Mouse (Mus musculus): Measurements from ENCODE around the gene Pnkp.

The Pnkp gene

DNA sequence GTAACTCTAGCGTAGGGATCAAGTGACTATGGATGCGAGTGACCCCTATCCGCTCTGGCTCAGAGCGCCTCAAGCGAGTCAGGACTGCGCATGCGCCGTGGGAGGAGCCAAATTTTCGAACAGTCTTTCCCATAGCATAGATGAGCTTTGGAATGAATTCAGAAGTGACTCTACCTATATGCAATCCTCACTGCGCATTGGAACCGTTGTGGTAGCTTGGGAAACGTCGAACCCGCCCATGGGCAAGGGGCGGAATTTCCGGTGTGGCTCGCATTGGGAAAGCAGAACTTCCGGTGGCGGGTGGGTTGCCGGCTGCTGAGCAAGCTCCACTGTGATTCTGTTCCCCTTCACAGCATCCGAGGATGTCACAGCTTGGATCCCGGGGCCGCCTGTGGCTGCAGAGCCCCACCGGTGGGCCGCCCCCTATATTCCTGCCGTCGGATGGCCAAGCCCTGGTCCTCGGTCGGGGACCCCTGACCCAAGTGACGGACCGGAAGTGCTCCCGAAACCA is at the start of gene Pnkp:
TSS of gene Pnkp (plus strand) at position 98 of the 511 bp plus-strand sequence.
- peak; percentile 92 for DNase-seq

DNA sequence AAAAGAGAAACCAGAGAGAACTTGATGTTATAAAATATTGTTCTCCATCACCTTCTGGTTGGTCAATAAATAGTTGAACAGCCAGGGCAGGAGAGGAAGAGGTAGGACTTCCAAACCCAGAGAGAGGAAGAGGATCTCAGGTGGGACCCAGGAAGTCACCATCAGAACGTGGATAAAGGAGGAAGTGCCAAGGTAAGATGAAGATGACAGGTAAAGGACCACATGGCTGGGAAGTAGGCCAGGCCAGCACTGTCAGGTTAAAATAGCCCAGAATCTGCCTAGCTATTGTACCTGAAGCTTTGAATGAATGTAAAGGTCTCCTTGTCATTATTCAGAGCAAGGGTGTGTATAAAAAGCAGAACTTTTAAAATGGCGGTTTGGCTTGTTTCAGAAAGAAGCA is 48.0 kb upstream of the Pnkp start:
- no peak for DNase-seq

DNA sequence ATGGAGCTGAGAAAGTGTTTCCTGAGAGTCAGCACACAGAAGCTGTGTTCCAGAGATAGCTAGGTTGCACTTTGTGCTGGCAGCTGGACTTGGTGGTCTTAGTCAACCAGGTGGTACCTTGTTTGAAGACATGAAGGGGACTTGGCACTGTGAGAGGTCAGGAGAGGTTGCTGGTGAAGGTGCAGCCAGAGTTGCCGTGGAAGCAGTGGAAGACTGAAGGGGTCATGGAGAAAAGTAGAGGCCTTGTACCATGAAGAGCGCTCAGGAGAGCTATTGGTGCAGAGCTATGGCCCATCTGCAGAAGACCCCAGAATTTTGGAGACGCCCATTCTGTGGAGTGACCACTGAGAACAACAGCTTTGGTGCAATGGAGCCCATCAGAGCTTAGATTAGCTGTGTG is 47.5 kb upstream of the Pnkp start:
- no peak for DNase-seq

DNA sequence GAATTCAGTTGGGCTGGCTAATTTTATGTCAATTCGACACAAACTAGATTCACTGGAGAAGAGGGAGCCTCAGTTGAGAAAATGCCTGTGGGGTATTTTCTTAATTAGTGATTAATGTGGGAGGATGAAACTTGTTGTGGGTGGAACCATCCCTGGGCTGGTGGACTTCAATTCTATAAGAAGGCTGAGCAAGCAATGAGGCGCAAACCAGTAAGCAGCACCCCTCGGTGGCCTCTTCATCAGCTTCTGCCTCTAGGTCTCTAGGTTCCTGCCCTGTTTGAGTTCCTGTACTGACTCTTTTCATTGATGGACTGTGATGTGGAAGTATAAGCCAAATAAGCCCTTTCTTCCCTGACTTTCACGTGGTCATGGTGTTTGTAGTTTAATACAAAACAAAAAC is 46.6 kb upstream of the Pnkp start:
- DNase-seq: no peak

DNA sequence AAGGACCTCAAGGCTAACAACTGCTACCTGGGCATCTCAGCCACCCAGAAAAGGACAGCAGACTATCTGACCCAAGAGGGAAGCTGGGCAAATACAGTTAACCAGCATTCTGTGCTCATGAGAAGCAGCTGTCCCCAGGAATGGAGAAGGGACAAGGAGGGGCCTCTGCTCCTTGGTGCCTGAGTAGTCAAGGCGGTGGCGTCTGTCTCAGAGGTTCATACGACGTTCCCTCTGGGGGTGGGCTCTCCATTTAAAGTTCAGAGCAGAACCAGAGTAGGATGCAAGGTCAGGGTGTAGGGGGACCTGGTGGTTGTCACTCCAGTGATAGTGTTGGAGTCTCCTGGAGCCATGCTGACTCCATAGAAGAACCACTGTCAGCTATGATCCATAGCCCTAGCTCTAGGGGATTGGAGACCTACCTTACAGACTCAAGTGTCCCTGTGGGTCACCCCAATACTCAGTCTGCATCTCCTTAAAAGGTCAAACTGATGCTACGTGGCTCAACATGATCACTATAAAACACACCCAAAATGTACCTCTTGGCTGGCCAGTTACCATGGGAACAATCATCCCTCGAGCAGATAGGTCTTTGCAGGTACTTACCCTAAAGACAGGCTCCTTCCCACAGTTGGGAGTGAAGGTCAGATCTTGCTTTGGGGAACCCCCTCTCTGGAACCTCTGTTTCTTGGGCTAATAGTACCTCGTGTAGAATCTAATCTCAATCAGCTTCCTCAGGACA is 46.0 kb upstream of the Pnkp start:
- DNase-seq: no peak

DNA sequence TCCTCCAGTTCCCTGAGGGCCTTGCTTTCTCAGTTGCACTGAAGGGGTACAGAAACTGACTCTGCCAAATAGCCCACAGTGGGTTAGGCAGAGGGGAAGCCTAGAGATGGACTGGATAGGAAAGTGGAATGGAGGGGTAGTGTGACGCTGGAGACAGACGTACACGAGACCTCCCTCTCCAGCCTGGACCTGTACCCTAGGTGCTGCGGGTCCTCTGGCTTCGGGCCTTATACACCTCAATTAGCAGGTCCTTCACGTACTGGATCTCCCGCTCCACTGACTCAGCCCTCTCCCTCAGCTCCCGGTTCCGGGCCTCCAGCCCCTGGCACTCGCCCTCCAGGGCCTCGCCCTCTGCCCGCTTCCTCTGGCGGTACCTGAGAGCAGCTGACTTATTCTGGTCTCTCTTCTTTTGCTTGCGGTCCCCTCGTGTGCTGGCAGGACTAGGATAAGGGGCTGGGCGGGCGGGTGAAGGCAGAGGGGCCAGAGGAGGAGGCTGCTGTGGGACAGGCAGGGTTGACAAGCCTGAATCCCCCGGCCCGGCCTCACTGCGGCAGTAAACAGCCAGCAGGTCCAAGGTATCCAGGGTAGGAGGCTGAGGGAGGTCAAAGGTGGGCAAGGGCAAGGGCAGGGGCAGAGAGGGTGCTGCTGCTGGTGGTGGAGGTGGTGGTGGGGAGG is 44.2 kb upstream of the Pnkp start:
- no peak for DNase-seq

DNA sequence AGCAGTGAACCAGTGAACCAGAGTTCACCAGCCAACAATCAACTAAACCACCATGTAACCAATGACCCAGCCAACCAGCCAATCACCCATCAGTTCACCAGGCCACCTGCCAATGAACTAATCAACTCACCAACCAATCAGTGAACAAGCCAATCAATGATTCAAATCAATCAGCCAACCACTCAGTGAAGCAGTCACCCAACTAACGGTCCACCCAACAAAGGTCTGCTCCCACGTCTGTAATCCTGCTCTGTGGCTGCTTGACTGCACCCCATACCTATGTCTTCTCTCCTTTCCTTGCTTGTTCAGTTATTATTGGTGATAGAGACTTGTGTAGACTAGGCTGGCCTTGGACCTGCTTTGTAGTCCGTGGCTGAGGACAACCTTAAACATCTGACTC is 43.0 kb upstream of the Pnkp start:
- DNase-seq: no peak

DNA sequence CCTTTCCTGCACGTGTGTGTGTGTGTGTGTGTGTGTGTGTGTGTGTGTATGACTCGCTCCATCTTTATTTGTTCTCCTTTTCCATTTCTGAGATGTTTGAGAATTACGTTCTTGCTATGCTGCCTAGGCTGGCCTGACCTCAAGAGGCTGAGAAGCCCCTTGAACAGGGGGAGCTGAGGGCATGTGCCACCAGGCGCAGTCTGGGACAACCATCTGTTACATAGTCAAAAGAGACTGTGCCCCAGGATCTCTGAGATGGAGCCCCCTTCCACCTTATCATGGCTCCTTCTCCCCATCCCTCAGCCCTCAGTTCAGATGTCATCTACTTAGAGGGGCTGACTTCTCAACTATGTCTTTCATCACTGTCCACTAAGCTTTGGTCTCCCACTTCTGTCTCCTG is 42.5 kb upstream of the Pnkp start:
- no peak for DNase-seq

DNA sequence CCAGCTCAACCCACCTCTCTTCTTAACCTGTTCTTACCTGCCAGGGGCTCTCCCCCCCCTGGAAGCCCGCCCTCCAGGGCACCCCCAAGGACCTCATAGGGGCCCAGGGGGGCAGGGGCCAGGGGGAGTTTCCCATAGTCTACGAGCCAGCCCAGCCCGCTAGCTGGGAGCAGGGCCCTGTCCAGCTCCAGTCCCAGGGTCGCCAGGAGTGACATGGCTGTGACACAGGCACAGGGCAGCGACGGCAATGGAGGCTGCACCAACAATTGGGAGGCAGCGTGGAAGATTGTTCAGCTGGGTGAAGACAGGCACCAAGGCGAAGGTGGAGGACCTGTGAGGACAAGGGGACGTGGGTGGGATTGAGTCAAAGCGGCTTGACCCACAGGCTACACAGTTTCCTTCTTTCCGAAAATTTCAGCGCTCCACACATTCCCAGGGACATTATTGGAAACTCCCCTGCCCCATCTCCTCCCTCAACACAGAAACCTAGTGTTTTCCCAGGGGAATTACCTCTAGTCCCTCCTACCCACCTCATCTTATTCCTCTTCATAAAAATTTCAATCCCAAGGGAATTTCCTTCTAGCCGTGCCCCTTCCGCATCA is 41.9 kb upstream of the Pnkp start:
- DNase-seq: no peak

DNA sequence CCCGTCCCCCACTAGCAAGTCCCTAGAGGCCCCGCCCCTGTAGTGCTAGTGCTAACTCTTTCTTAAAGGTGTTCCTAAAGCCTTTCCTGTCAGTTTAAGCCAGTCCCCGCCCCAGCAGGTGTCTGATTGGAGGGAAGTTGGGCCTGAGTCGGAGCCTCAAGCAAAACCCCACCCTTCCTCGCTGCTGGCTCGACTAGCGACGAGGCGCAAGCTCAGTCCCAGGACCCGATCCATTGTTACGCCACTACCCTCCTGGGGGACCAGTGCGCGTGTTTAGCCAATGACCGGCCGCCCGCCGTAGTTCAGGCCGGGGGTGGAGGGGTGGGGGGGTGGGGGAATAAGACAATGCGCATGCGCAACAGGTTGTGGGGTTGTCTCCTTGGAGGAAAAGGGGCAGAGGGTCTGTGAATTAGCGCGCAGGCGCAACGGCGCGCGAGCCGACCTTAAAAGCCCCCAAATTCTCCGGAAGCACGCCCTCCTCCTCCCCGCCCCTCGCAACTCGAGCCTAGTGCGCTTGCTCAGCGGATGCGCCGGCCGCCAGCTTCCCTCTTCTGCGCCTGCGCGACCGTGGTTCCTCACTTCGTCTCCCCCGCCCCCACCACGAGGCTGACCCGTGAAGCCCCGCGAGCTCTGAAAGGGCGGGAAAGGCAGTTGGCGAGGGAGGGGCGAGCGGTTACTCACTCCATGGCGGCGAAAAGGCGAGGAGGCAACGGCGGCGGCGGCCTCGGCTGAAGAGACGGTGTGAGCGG is 41.0 kb upstream of the Pnkp start, which contains the start of the genes Nup62 and Il4i1:
TSS of gene Nup62 (plus strand) at position 368 of the 749 bp plus-strand sequence.
TSS of gene Il4i1 (plus strand) at position 667 of the 749 bp plus-strand sequence.
- peak; percentile 99 for DNase-seq

DNA sequence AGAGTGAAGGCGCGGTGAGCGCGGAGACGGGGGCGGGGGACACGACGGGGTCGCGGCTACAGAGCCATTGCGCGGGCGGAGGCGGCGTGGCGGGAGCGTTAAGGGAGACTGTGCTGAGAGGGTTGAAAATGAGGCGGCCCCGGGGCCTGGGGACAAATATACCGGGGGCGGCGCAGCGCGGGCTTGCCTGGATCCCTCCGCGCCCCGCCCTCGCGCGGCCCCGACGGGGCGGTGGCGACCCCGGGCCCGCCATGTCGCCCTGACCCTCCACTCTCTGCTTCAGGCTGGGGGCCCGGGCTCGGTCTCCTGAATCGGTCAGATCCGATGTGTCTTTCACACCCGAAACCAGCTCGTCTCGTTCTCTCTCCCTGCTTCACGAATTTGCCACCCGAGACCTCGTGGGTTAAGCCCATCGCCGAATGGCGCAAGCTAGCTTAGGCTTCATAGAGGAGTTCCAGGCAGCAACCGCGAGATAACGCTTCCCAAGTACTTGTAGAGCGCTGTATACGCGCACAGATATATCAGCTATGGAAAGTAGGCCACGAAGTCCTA is 40.4 kb upstream of the Pnkp start, which contains the start of gene Atf5:
TSS of gene Atf5 (minus strand) at position 189 of the 552 bp plus-strand sequence.
- no peak for DNase-seq

DNA sequence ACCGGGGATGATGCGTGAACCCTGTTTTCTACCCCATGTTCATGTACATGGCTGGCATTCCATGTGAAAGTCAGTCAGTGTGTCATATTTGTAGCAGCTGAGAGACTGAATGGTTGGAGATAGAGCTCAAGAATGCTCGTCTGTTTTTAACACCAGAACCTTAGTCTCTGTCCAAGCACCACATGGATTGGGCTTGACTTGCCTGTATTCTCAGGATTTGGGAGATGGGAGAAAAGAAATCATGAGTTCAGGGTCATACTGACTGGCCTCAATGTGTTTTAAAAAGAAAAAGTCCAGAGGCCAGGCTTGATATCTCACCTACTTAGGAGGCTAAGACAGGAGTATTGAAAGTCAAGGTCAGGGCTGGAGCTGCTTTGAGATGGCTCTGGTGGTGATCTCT is 39.5 kb upstream of the Pnkp start:
- no peak for DNase-seq

DNA sequence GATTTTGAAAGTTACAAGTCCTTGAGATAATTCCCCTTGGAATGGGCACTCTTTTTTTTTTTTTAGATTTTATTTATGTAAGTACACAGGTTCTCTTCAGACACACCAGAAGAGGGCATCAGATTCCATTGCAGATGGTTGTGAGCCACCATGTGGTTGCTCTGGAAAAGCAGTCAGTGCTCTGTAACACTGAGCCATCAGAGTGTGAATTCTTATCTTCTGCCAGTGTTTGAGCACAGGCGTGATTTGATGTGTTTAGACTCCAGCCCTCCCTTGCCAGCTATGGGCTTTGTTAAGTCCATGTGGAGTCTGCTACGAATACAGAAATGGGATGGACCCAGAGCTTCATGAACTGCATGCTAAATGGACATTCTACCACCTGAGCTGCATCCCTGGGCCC is 38.8 kb upstream of the Pnkp start:
- DNase-seq: peak; percentile 42

DNA sequence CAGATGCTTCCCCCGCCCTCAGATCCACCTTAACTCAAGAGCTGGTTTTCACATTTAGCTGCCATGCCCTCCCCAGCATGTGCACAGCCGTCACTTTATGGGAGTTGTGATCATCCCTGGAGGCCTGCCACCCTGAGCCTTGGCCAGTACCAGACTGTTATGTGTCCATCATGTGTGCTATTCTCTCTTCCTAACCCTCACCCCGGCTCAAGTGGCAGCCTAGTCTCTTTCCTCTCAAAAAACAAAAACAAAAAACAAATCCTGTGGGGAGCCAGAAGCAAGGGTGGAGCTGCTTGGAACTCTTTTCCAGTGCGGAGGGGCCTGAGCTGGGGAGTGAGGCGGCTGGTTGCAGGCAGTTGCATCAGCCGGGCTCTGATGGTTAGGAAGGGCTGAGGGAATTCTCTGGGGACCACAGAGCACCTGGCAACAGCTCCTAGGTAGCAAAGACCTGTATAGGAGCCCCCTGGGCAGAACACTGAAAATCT is 38.1 kb upstream of the Pnkp start:
- DNase-seq: peak; percentile 54

DNA sequence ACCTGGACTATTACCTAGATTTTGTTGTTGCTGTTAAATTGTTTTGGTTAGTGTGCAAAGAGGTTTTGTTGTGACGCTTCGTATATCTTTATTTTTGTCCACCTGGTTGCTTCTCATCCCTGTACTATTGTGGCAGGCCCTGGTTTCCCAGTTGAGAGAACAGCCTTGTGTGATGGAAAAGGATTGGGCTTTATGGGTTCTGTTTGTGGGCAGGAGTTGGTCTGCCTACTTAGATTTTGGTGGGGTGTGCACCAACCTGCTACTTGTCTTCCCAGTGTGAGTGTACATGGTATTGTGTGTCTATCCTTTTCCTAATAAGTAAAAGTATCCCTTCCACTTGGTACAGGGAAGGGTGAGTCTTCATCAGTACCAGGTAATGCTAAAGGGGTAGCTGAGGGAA is 37.5 kb upstream of the Pnkp start:
- DNase-seq: no peak

DNA sequence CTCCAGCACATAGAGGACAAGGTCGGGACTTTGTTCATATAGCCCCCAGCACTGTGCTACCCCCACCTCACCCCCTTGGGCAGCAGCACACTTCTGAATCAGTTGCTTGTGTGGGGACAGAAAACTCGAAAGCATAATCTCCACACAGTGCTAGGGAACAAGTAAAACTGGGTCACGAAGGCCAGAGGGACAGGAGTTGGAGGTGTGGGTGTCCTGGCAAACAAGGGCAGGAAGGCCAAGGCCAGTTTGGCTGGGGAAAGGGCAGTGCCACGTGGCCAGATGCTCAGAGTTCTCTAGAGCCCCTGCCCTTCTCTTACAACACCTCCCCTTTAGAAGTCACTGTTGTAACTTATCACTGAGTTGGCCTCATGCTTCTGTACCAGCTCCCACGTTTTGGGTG is 37.1 kb upstream of the Pnkp start:
- no peak for DNase-seq

DNA sequence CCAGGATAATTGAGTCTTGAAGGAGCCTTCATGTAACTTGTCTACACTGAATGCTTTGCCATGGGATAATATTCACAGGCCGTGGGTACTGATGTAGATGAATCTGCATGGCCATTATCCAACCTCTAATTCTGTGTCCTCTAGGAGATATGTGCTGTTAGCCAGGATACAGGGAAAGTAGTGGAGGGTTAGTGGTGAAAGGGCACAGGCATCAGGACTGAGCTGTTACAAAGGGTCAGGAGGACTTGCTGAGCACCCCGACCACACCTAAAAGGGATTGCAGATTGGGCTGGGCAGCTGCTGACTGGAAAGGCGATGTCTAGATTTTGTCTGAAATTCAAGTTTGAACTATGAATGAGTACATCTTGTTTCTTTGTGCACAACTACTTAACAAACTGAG is 36.4 kb upstream of the Pnkp start:
- DNase-seq: no peak

DNA sequence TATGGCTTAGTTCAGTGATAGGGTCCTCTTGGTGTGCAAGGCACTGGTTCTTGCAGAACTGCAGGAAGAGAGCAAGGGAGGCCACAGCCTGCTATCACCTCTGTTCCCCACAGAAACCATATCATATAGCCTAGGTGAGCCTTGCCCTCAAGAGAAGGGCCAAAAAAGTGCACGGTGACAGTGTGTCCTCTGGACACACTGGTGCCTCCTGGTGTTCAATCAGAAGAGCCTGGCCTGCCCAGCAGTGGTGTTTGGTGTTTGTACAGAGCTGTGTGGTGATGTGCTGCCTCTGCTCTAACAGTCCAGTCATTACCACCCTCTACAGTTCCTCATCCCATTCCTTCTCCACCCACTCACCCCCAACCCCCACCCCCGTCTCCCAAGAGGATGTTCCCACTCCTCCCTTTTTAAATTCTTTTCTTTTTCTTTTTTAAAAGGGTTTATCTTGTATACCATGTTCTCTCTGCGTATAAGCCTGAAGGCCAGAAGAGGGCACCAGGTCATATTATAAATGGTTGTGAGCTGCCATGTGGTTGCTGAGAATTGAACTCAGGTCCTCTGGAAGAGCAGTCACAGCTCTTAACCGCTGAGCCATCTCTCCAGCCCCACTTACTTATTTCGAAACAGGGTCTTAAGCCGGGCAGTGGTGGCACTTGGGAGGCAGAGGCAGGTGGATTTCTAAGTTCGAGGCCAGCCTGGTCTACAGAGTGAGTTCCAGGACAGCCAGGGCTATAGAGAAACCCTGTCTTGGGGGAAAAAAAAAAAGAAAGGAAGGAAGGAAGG is 35.1 kb upstream of the Pnkp start:
- DNase-seq: no peak

DNA sequence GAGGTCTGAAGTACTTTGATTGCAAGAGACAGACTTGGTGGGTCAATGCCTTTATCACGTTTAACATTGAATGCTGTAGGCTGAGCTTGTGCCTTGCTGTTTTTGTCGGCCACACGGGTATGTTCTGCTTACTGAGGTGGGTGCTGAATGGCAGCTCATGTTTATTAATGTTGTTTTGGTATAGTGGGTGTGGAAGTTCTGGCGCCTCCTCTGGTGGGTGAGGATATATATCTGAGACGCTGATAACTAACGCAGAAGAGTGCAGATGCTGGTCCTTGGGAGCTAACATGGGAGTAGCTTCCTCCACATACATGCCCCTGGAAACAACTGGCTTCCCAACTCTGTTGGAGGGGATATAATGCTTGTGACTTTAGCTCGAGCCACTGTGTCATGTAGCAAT is 33.5 kb upstream of the Pnkp start:
- peak; percentile 44 for DNase-seq

DNA sequence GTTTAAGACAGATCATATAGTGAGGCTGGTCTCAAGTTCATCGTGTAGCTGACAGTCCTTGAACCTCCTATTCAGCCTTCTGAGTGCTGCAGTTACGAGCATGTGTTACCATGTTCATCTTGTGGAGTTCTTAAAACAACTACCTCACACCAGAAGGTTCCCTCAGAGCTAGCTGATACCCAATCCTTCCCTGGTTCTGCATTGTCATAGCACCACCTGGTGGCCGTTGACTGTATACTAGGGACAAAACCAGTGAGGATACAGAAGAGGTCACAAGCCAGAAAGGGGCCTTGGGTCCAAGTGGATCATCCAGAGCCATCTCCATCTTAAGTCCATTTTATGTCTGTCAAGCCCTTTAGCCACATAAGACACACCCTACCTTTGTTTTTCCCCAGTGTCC is 32.1 kb upstream of the Pnkp start:
- DNase-seq: peak; percentile 87

DNA sequence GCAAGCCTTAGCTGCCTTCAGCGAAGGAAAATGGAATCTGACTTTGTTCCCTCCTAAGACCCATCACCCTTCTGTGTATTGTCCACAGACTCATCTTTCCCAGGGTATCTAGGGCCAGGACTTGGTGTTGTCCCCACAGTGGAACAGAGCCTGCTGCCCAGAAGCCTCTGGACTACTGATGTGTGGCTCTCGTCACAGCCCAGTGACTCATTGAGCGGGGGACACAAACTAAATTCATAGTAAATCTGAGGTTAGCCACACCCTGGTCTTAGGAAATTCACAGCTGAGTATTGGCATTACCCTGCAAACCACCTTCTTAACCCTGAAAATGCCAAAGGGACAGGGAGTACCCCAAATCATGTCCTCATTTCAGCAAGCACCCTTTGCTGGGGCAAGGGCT is 30.2 kb upstream of the Pnkp start:
- no peak for DNase-seq

DNA sequence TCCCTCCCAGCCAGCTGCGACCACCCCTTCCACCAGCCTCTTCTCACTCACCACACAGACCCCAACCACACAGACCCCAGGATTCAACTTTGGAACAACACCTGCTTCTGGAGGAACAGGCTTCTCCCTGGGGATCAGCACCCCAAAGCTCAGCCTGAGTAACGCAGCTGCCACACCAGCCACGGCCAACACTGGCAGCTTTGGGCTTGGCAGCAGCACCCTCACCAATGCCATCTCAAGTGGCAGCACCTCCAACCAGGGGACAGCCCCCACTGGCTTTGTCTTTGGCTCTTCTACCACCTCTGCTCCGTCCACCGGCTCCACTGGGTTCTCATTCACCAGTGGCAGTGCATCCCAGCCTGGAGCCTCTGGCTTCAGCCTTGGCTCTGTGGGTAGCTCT is 28.2 kb upstream of the Pnkp start:
- DNase-seq: no peak

Measured in retina, postnatal 1 day (tissue).